Mouse (Mus musculus) common myeloid progenitor, adult 5-6 weeks (primary cell): Measurements from ENCODE around the gene Pex12. TPM values are rescaled to one million over a fixed set of nuclear protein-coding genes. Genes with fewer than 3 reads are reported as not detected.
A peak's percentile ranks its signal among the peaks of the same experiment; 100 is the strongest.
"Not testable (repeated sequence)": the region's sequence is repeated elsewhere in the genome, so short reads cannot be mapped to it uniquely, and the experiment has no call there.

ENCODE experiments used
- ATAC-seq: replicated peaks from 2 replicates; pipeline ENCODE4 v1.8.0; 2016; ENCODE audit warnings: low read depth, mild to moderate bottlenecking, moderate TSS enrichment, inconsistent platforms; ENCODE audit not compliant: poor library complexity, severe bottlenecking
- total RNA-seq: library from RNA; stranded (forward); fragments of 200-1000, 187-1606 nt; gene quantifications from 2 replicates; pipeline ENCODE4 v1.2.3, GENCODE M21; 2017

Gene Pex12
- total RNA-seq: 8.2 and 11.5 TPM in 2 replicates

DNA sequence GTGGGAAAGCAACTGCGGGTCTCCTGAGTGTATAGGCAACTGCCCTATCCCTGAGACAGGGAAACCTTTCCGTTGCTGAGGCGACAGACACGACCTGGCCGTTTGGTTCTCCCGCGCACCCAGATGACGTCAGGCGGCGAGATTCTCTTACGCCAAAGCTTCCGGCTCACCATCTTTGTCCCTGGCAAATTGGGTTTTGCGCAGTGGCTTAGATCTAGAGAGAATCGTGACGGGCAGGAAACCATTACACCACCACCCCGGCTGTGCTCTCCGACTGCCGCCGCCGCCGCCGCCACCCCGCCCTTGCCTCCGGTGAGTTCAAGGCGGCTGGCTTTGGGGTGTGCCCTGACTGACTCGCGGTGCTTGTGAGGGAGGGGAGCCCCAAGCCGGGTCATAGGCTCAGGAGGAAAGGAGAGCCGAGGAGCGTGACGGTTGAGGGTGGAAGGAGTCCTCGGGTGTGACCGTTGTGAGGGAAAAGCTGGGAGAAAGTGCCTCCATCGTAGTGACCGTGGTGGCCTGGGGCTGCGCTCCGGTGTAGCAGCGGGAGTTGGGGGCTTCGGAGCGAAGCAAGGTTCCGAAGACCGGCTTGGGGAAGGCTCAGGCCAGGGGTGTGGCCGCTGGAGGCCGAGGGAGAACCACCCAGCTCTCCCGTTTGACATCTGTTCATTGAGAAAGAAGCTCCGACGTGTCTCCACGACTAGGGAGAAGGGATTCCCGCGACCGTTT is at the start of gene Pex12:
Pex12 (minus strand) TSS at position 61 of the 726 bp plus-strand sequence.
- ATAC-seq: peak; percentile 78

GRCm38 (mm10) chr11:83341716-83342245 is 39.4 kb upstream of the Pex12 start:
- no peak for ATAC-seq

DNA sequence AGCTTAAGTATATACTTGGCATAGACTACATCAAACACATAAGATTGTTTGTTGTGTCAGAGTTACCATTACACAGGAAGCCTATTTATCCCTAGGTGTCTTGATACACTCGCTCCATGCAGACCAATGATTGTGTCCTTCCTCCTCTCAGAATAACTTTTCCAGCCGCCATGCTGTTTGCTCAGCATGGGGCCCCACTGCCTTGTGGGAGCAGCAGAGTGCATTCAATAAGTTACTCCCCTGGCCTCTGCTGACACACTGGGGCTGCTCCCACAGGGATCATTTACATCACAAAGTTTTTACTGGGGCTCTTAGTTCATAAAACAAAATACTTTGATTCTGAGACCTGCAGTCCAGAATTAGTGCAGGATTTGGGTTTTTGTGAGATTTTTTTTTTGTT is 37.3 kb upstream of the Pex12 start:
- ATAC-seq: no peak

GRCm38 (mm10) chr11:83335826-83336225 is 33.4 kb upstream of the Pex12 start:
- no peak for ATAC-seq

DNA sequence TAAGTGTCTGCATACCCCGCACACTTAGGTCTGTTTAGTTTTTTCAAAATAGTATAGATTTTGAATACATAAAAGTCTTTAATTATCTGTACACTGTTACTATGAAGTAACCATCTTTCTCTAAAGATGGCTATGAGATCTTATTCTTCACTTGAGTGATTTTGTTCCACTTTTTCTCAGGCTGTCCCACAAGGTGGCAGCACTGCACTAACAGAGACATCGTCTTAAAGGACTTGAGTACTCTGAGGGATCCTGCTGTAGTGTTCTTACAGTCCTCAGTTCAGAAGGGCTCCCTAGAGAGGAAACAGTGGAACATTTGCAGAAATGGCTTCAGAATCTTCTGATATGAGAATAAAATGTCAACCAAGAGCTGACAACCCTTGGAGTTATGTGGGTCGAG is 25.0 kb upstream of the Pex12 start:
- 0 out of 2 replicates have a peak, but pooled peaks have one; percentile 29 for ATAC-seq

DNA sequence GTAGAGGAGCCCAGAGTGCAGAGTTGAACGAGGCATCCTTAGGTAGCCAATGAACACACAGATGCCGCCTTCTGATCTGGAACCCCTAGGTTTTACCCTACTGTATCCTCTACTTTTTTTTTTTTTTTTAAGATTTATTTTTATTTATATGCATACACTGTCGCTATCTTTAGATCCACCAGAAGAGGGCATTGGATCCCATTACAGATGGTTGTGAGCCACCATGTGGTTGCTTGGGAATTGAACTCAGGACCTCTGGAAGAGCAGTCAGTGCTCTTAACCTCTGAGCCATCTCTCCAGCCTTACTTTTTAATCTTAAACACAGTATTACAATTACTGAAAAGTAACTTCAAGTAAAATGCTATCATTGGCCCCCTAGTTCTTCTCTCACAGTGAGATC is 24.3 kb upstream of the Pex12 start:
- ATAC-seq: not testable (repeated sequence)

GRCm38 (mm10) chr11:83319048-83319447 is 16.7 kb upstream of the Pex12 start:
- ATAC-seq: no peak

- no peak for ATAC-seq
These were observed 10.1 kb upstream of the Pex12 start for GRCm38 (mm10) chr11:83312471-83312870.

GRCm38 (mm10) chr11:83306700-83307253 is 4.4 kb upstream of the Pex12 start:
- no peak for ATAC-seq

DNA sequence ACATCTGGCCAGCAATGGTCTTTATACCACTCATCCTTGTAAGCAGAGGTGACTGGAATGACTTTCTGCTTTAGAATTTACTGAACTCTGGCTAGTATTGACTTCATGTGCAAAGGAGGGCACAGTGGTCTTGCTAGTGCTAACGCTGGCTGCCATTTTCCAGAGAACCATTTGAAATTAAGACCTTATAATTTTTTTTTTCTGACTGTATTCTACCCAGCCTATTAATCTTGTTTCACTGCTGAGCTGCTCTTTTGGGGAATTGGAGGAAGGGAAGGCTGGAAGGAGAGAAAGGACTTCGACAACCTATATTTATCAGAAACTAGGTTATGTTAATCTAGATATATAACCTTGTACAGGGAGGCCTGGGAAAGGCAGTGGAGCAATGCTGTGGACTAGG is 2.1 kb upstream of the Pex12 start:
- ATAC-seq: no peak

DNA sequence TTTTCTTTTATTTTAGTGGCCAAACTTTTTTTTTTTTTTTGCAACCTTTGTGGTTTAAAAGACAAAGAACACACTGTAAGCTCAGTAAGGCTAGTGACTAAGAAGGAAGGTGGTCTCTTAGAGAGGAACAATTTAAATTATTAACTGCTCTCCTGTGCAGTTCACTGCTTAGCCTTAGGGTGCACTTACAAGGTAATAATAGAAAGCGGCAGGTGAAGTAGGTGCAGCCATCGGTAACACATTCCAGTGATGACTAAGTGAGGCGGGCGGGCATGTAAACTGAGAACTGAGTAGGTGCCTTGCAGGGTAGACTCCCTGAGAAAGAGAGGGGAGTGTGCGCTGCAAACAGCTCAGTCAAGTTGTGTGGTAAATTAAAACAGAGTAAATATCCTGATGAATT is 1.4 kb upstream of the Pex12 start:
- ATAC-seq: no peak

- ATAC-seq: no peak
These were observed 262 bp downstream of the Pex12 start for GRCm38 (mm10) chr11:83302124-83302523.

DNA sequence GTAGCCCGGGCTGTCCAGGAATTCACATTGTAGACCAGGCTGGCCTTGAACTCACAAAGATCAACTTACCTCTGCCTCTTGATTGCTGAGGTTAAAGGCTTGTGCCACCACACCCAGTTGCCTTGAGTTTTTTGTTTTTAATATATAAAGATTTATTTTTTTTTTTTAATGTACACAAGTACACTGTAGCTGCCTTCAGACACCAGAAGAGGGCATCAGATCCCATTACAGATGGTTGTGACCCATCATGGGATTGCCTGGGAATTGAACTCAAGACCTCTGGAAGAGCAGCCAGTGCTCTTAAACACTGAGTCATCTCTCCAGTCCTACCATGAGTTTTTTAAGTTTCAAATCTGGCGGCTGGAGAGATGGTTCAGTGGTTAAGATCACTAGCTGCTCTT is 955 bp downstream of the Pex12 start:
- ATAC-seq: no peak

DNA sequence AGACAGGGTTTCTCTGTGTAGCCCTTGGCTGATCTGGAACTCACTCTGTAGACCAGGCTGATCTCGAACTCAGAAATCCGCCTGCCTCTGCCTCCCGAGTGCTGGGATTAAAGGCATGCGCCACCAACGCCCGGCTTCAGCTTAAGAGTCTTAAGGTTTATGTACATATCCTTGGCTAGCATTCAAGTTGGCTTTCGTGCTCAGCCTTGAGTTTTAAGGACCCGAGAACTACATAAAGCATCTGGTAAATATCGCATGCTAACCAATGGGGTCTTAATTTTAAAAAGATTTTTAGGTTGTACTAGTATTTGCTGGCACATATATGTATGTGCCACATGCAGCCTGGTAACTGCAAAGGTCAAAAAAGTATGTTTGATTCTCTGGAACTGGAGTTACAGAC is 2.7 kb downstream of the Pex12 start:
- ATAC-seq: no peak

DNA sequence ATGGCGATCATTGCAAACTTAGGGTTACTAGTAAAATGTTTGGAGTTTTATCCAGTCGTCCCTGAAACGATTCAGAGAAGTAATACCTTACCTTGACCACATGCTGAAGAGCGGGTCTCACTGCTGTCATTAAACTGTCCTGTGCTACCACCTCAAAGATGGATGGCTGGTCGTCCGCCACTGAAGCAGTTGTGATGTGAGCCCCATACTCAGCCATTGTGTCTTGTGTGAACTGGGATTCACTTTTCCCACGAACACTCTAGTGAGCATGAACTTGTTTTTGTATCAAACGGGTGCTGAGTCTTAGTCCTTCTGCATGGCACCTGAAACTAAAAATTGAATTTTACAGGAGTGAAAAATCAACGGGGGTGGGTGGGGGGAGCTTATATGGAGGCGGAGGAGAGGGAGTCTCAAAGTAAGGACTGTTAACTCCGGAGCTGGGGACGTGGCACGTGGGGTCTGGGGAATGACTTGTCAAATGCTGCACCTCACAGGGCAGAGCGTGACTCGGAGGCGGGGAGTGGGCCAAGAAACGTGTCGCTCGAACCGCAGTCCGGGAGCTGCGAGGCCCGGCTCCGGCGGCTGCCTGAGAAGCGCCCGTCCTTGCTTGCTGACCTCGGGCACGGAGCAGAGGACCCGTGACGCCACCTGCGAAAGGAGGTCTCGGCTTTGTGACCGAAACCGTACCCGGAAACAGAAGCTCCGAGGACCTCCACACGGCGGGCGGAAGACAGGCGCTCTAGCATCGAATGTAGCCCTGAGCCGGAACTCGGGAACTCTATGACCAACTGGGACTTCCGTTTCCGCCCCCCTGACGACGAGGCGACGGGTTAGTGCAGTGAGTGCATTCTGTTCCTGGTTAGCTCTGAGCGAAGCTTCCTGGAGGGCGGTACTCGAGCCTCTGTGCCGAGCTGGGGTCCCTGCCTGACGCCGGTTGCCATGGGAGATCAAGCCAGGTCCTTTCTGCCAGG is 3.9 kb downstream of the Pex12 start, which contains the start of gene Ap2b1:
Ap2b1 (plus strand) TSS at position 800 of the 971 bp plus-strand sequence.
- ATAC-seq: peak; percentile 82

DNA sequence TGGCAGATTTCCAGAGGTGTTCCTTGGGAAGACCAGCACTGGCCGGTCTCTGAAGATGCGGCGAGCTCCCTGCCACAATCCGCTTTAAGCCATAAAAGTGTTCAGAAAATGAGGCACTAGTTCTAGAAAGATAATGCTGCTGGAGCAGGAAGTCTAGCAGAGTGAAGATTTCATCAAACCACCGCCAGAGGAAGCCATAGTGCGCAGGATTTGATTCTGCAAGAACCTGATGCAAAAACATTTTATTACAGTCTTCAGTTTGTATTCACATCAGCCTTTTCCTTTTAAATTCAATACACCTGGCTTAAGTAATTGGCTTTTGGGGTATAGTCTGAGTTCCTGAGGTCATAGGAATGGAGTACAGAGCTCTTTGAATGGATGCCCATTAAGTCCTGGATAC is 4.6 kb downstream of the Pex12 start:
- ATAC-seq: no peak

DNA sequence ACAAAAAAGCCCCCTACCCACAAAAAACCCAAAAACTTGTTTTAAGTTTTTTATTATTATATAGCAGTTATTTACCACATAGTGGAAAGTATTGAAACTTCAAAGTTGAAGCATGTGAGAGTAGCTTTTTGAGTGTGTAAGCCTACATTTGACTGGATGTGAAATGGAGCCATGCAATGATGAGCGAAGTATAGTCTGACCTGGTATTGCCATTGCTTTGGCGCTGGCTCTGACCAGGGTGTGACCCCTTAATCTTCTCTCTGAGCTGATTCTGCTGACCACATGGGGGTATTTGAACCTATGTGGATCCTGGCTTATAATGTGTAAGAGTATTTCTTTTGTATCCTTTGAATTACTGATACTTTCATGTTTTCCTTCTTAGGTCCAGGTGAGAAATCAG is 8.3 kb downstream of the Pex12 start:
- no peak for ATAC-seq

DNA sequence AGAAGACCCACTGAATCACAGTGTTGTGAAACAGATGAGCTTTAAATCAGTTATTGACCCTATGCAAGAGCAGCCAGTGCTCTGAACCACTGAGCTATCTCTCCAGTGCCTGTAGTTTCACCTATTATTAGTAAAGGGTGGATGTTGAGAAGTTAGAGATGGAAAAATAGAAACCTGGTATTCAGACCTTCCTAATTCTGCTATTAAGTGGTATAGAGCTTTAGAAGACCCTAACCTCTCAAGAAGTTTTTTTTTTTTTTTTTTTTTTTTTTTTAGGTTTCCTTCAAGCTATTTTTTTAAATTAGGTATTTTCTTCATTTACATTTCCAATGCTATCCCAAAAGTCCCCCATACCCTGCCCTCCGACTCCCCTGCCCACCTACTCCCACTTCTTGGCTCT is 9.2 kb downstream of the Pex12 start:
- no peak for ATAC-seq

DNA sequence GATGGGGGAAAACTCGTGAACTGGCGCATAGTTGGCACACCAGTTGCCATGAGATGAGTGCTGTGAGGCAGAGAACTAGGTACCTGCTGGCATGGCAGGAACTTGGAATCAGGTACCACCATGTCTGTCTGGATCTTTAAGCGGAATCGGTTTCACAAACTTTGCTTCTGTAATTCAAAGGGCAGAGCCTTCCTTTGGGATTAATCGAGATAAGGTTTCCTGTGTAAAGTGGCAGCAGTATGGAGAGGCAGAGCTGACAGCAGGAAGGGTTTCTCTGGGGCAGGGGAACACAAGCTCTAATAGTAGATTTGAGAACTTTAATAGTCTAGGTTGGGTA is 10.2 kb downstream of the Pex12 start:
- no peak for ATAC-seq

GRCm38 (mm10) chr11:83291375-83292250 is 10.8 kb downstream of the Pex12 start:
- ATAC-seq: peak; percentile 99
